Mouse (Mus musculus) monocyte, adult 5-6 weeks (primary cell): ENCODE data around the gene Dlgap1. TPM values are rescaled to one million over a fixed set of nuclear protein-coding genes. Genes with fewer than 3 reads are reported as not detected.

Source experiments
- ATAC-seq: fragments of 153-309, 156-312 bp; replicated peaks from 2 replicates; pipeline ENCODE4 v1.8.0; 2017; ENCODE audit warnings: mild to moderate bottlenecking; ENCODE audit not compliant: low TSS enrichment, insufficient number of reproducible peaks, severe bottlenecking, poor library complexity, low FRiP score
- total RNA-seq: library from RNA; stranded (forward); fragments of 200-1000, 200-491, 200-594 nt; gene quantifications from 3 replicates; pipeline ENCODE4 v1.2.3, GENCODE M21; 2017

Dlgap1 gene
- total RNA-seq, 1 experiment from 2014 or later = not detected

- ATAC-seq = no peak
These were observed 461.5 kb downstream of the Dlgap1 start for GRCm38 (mm10) chr17:70430452-70430787.

DNA sequence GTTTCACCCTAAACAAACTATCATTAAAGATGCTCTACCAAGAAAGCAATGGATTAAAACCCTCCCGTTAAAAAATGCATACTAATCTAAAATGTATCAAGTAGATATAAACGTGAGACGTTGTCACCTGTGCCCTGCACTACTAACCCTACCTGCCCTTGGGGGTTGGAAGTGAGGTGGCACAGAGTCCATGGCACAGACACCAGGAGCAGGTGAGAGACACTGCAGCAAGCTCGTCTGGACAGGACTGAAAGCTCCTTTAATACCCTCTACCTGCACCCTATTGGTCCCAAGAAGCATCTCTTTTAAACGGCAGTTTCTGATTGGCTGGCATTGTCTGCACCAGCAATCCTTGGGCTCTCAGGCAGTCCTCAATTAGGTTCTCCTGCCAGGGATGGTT is 464.0 kb downstream of the Dlgap1 start:
- no peak for ATAC-seq

GRCm38 (mm10) chr17:70434549-70434948 is 465.7 kb downstream of the Dlgap1 start:
- no peak for ATAC-seq

- no peak for ATAC-seq
These were observed 466.7 kb downstream of the Dlgap1 start for GRCm38 (mm10) chr17:70435612-70436011.

GRCm38 (mm10) chr17:70437229-70437628 is 468.4 kb downstream of the Dlgap1 start:
- ATAC-seq = no peak

DNA sequence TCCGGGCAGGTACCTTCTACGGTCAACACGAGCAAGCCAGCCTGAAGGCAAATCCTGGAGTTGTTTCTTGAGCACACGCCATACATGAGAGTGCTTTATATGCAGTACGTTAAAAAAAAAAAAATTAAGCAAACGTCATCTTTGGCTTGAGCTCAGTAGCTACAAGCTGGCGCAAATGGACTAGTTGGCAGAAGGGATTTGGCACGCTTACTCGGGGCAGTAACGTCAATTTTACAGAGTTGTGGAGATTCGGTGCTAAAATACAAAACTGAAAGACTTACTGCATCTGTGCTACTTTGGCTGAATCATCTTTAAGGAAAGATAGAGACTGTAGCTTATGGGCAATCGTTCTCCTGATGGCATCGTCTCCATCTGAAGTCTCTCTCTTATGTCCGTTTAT is 474.1 kb downstream of the Dlgap1 start:
- no peak for ATAC-seq

- no peak for ATAC-seq
These were observed 477.6 kb downstream of the Dlgap1 start for GRCm38 (mm10) chr17:70446451-70446850.

DNA sequence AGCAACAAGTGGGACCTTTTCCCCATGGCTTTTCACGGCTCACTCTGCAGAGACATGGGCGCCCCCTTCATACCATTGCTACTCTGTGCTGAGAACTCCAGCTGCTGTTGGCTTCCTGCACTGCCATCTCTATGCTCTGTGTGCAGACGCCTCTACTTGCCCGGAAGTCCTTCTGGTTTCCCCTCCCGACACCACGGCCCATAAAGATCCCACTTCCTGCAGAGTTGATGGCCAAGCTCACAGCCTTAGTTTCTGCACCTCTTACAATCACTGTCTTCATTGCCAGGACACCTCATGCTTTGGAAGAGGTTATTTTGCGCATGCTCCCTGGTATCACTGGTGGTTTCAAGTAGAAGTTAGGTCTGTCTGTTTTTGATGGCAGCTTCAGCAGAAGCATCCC is 486.2 kb downstream of the Dlgap1 start:
- no peak for ATAC-seq

- no peak for ATAC-seq
These were observed 488.2 kb downstream of the Dlgap1 start for GRCm38 (mm10) chr17:70457103-70457502.

- ATAC-seq = no peak
These were observed 493.4 kb downstream of the Dlgap1 start for GRCm38 (mm10) chr17:70462231-70462630.

GRCm38 (mm10) chr17:70462771-70463491 is 494.1 kb downstream of the Dlgap1 start:
- no peak for ATAC-seq

DNA sequence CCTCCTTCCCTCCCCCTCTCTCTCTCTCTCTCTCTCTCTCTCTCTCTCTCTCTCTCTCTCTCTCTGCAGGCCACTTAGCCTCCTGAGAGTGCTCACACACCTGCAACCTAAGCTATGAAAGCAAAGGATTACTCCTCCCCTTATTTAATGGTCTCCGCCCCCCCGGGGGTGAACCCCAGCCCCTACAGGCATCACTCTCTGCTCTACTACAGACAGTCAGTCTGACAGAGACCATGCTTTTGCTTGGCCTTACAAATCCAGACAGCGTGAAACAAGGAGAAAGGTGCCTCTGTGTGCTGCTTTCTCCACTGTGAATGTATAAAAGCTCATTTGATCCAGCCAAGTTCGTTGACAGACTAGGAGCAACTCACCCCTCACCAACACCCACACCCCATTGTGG is 497.5 kb downstream of the Dlgap1 start:
- ATAC-seq = no peak

GRCm38 (mm10) chr17:70470970-70471371 is 502.1 kb downstream of the Dlgap1 start:
- no peak for ATAC-seq

GRCm38 (mm10) chr17:70472162-70472561 is 503.3 kb downstream of the Dlgap1 start:
- ATAC-seq = no peak

- no peak for ATAC-seq
These were observed 505.0 kb downstream of the Dlgap1 start for GRCm38 (mm10) chr17:70473871-70474270.

GRCm38 (mm10) chr17:70483716-70484115 is 514.8 kb downstream of the Dlgap1 start:
- ATAC-seq = no peak

DNA sequence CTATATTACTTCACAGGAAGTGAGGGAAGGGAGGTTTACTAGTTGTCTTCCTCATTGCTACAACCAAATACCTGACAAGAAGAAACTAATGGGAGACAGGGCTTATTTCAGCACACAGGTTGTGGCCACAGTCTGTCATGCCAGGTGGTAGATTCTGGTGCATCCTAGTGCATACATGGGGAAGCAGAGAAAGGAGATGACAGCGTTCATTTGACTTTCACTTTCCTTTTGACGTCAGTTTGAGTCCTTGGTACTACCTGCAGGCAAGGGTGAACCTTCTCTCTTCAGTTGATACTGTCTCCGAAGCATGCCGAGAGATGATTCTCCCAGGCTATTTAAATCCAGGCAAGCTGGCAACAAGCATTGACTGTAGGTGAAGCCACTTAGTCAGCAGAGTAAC is 516.8 kb downstream of the Dlgap1 start:
- no peak for ATAC-seq

DNA sequence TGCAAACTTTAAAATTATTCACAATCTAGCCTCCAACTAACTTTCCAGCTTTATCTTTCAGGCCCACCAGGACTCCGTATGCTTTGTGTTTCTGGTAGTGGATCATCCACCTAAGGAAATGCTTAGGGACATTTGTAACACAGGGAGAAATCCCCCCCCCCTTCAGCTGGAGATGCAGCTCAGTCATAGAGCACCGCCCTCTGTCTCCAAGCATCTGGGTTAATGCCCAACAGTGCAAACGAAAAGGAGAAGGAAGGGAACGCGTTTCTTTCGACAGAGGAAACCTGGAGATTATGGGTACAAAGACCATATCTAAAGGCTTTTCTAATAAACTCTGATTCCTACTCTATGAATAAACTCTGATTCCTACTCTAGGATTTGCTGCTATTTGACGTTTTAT is 517.4 kb downstream of the Dlgap1 start:
- no peak for ATAC-seq

GRCm38 (mm10) chr17:70486831-70487230 is 518.0 kb downstream of the Dlgap1 start:
- ATAC-seq = no peak

- no peak for ATAC-seq
These were observed 520.0 kb downstream of the Dlgap1 start for GRCm38 (mm10) chr17:70488784-70489265.

DNA sequence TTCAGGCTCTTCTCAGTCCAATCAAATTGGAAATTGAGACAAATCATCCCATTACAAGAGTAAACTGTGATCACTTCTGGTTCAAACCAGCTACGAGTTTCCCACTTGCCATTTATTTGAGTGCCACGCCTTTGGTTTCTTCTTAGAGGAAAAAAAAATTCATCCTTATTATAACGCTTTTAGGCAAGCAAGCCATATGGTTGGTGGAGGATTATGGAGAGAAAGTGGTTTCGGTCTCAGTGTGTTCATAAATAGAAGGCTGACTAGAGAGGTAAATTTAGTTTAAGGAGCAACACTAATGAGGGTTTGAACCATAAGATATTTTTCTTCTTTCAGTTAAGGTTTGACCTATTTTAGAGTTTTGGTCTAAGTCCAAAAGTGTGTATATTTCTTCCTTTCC is 522.7 kb downstream of the Dlgap1 start:
- ATAC-seq = no peak
